In the genomic region with DNA sequence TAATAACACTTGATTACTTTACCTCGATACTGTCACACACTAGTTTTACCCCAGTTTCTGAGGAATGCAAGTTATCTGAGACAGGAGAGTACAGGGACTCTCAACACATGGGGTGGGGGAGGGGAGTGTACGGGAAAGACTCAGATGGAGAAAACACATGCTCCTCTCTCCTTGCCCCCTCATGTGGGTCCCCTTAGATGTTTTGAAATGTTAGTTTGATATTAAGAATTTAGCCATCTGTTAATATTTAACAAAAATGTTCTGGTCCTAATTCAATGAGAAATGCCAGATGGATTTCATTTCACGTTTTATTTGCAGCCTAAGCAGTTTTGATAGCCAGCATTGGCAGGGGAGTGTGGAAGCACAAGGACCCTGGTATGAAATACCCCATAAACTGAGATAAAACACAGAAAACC, we compare ENCODE assay signal across 15 mouse cellular contexts.
DNase-seq lines count a peak whose midpoint lies in the region; ATAC-seq and TF ChIP-seq lines count a peak whose summit lies in the region.
"Had no signal": no experiment of that assay in that cellular context is flagged by ENCODE, and none has a peak within 500 bp of the region (broad histone marks: within the 10 kb centered on the region; RNA-seq: fewer than 3 reads in every experiment).

No protein-coding gene starts in this region.

- TF ChIP-seq CTCF in layer of hippocampus, adult 2 months (conservative IDR thresholded peaks at IDR 0.05) = no peak

- no peak for TF ChIP-seq POLR2A in limb, embryonic 14.5 days (IDR thresholded peaks at IDR 0.05; ENCODE audit: borderline replicate concordance, extremely low read depth, insufficient read depth, insufficient read length)

- DNase-seq in forebrain, embryonic 14.5 days (ENCODE audit: low spot score) = peak; percentile 57
- no peak for DNase-seq in forebrain, embryonic 11.5 days (ENCODE audit: low spot score)
- peak in 1 of 2 experiments; percentile 8 for DNase-seq in layer of hippocampus, adult 2 months (ENCODE audit: low spot score in 2 of 2)
- DNase-seq in layer of hippocampus, postnatal 10 days (ENCODE audit: low spot score in 2 of 2) = no peak
- DNase-seq in embryonic facial prominence, embryonic 14.5 days (ENCODE audit: low spot score) = peak; percentile 74
- DNase-seq in limb, embryonic 14.5 days (ENCODE audit: low spot score) = peak; percentile 73
- DNase-seq in urinary bladder, adult 18-20 months (ENCODE audit: low spot score in 2 of 2) = no peak
- no peak for DNase-seq in layer of hippocampus, postnatal 36 days
- DNase-seq: cerebellum, adult 9-10 months; gastrocnemius, postnatal 10 days; left cerebral cortex, postnatal 4 days had no signal

- no peak overlapping the region for H3K4me3 ChIP-seq in forebrain, embryonic 14.5 days (ENCODE audit: low read depth, low read length)
- no peak overlapping the region for H3K4me3 ChIP-seq in forebrain, embryonic 11.5 days (ENCODE audit: low read depth, low read length)
- no peak overlapping the region for H3K4me3 ChIP-seq in layer of hippocampus, adult 2 months
- no peak overlapping the region for H3K4me3 ChIP-seq in embryonic facial prominence, embryonic 14.5 days (ENCODE audit: low read depth, low read length)
- no peak overlapping the region for H3K4me3 ChIP-seq in limb, embryonic 14.5 days (replicated peaks; ENCODE audit: low read length)
- H3K4me3 ChIP-seq: heart, embryonic 15.5 days; lung, embryonic 15.5 days; megakaryocyte, embryonic 14.5 days; myocyte had no signal

- H3K9me3 ChIP-seq in forebrain, embryonic 14.5 days (replicated peaks; ENCODE audit: control insufficient read depth, low read length) = no peaks in the 10 kb centered on the region
- no peaks in the 10 kb centered on the region for H3K9me3 ChIP-seq in forebrain, embryonic 11.5 days (ENCODE audit: control insufficient read depth, low read length)
- H3K9me3 ChIP-seq in embryonic facial prominence, embryonic 14.5 days (ENCODE audit: control insufficient read depth, low read length) = no peaks in the 10 kb centered on the region
- H3K9me3 ChIP-seq in limb, embryonic 14.5 days (ENCODE audit: control insufficient read depth, low read length) = no peaks in the 10 kb centered on the region
- H3K9me3 ChIP-seq: heart, embryonic 15.5 days; lung, embryonic 15.5 days; megakaryocyte, embryonic 14.5 days had no signal

- H3K27me3 ChIP-seq in forebrain, embryonic 14.5 days (replicated peaks; ENCODE audit: control insufficient read depth, insufficient read depth, low read length) = no peaks in the 10 kb centered on the region
- no peaks in the 10 kb centered on the region for H3K27me3 ChIP-seq in forebrain, embryonic 11.5 days (ENCODE audit: control insufficient read depth, insufficient read depth, low read length)
- H3K27me3 ChIP-seq in embryonic facial prominence, embryonic 14.5 days (replicated peaks; ENCODE audit: control insufficient read depth, insufficient read depth, low read length) = no peaks in the 10 kb centered on the region
- no peaks in the 10 kb centered on the region for H3K27me3 ChIP-seq in limb, embryonic 14.5 days (ENCODE audit: control insufficient read depth, insufficient read depth, low read length)
- H3K27me3 ChIP-seq: heart, embryonic 15.5 days; lung, embryonic 15.5 days; megakaryocyte, embryonic 14.5 days had no signal

- no peak overlapping the region for H3K9ac ChIP-seq in forebrain, embryonic 14.5 days (ENCODE audit: low read length)
- H3K9ac ChIP-seq in forebrain, embryonic 11.5 days (ENCODE audit: low read length) = no peak overlapping the region
- H3K9ac ChIP-seq in embryonic facial prominence, embryonic 14.5 days (ENCODE audit: low read depth, low read length) = no peak overlapping the region
- no peak overlapping the region for H3K9ac ChIP-seq in limb, embryonic 14.5 days (ENCODE audit: low read depth, low read length, severe bottlenecking)
- H3K9ac ChIP-seq: heart, embryonic 15.5 days; lung, embryonic 15.5 days had no signal

- H3K4me2 ChIP-seq in forebrain, embryonic 14.5 days (ENCODE audit: low read length) = no peak overlapping the region
- no peak overlapping the region for H3K4me2 ChIP-seq in forebrain, embryonic 11.5 days (ENCODE audit: low read depth, low read length, severe bottlenecking)
- H3K4me2 ChIP-seq in embryonic facial prominence, embryonic 14.5 days (ENCODE audit: low read depth, low read length) = peak overlapping the region; percentile 10; the same call in 1 of the 2 replicates
- H3K4me2 ChIP-seq in limb, embryonic 14.5 days (replicated peaks; ENCODE audit: low read depth, low read length, severe bottlenecking) = 0 out of 2 replicates have a peak overlapping the region, but pooled peaks have one; percentile 11
- H3K4me2 ChIP-seq: heart, embryonic 15.5 days; lung, embryonic 15.5 days had no signal

- no peaks in the 10 kb centered on the region for H3K36me3 ChIP-seq in forebrain, embryonic 14.5 days (ENCODE audit: control insufficient read depth, insufficient read depth, low read length)
- no peaks in the 10 kb centered on the region for H3K36me3 ChIP-seq in forebrain, embryonic 11.5 days (ENCODE audit: control insufficient read depth, insufficient read depth, low read length)
- no peaks in the 10 kb centered on the region for H3K36me3 ChIP-seq in embryonic facial prominence, embryonic 14.5 days (ENCODE audit: control insufficient read depth, insufficient read depth, low read length)
- H3K36me3 ChIP-seq in limb, embryonic 14.5 days (ENCODE audit: control insufficient read depth, insufficient read depth, low read length) = no peaks in the 10 kb centered on the region
- H3K36me3 ChIP-seq: heart, embryonic 15.5 days; lung, embryonic 15.5 days had no signal

- 79% methylated on average over 3 of the region's 3 CpGs for WGBS in forebrain, embryonic 14.5 days
- 77% methylated on average over 3 of the region's 3 CpGs for WGBS in forebrain, embryonic 11.5 days
- WGBS in embryonic facial prominence, embryonic 14.5 days = 22% methylated on average over 3 of the region's 3 CpGs
- WGBS in limb, embryonic 14.5 days = 14% methylated on average over 3 of the region's 3 CpGs

- H3K4me1 ChIP-seq in forebrain, embryonic 14.5 days (ENCODE audit: control insufficient read depth, insufficient read depth, low read length) = no peaks in the 10 kb centered on the region
- H3K4me1 ChIP-seq in forebrain, embryonic 11.5 days (replicated peaks; ENCODE audit: control insufficient read depth, insufficient read depth, low read length) = no peaks in the 10 kb centered on the region; the same call in 1 of the 2 replicates
- H3K4me1 ChIP-seq in embryonic facial prominence, embryonic 14.5 days (ENCODE audit: control insufficient read depth, insufficient read depth, low read length) = peaks cover 38% of the 10 kb centered on the region
- H3K4me1 ChIP-seq in limb, embryonic 14.5 days (ENCODE audit: control insufficient read depth, insufficient read depth, low read length) = peaks cover 24% of the 10 kb centered on the region
- H3K4me1 ChIP-seq: heart, embryonic 15.5 days; megakaryocyte, embryonic 14.5 days had no signal

- ATAC-seq in forebrain, embryonic 14.5 days = peak; percentile 67; the same call in 1 of the 2 replicates
- no peak for ATAC-seq in forebrain, embryonic 11.5 days (replicated peaks; ENCODE audit: low FRiP score)
- ATAC-seq in embryonic facial prominence, embryonic 14.5 days (ENCODE audit: low read depth) = no peak
- ATAC-seq in limb, embryonic 14.5 days (ENCODE audit: low FRiP score, low read depth) = peak; percentile 79

- no peak overlapping the region for H3K27ac ChIP-seq in forebrain, embryonic 14.5 days (ENCODE audit: low read depth, low read length)
- no peak overlapping the region for H3K27ac ChIP-seq in forebrain, embryonic 11.5 days (ENCODE audit: low read depth, low read length)
- H3K27ac ChIP-seq in layer of hippocampus, adult 2 months = peak overlapping the region; percentile 36; the same call in 1 of the 2 replicates
- peak overlapping the region; percentile 94 for H3K27ac ChIP-seq in embryonic facial prominence, embryonic 14.5 days (replicated peaks; ENCODE audit: low read depth, low read length)
- peak overlapping the region; percentile 83 for H3K27ac ChIP-seq in limb, embryonic 14.5 days (replicated peaks; ENCODE audit: low read depth, low read length)
- H3K27ac ChIP-seq: heart, embryonic 15.5 days; lung, embryonic 15.5 days had no signal

Comparison
In these comparisons a context has a peak if more than half of its experiments do, and no peak if none do; other contexts are left out.
1. ATAC-seq: peak in forebrain, embryonic 14.5 days (single experiment) and limb, embryonic 14.5 days (single experiment); none in forebrain, embryonic 11.5 days (single experiment) and embryonic facial prominence, embryonic 14.5 days (single experiment).
2. DNase-seq: peak in forebrain, embryonic 14.5 days (single experiment), embryonic facial prominence, embryonic 14.5 days (single experiment) and limb, embryonic 14.5 days (single experiment); none in forebrain, embryonic 11.5 days (single experiment), layer of hippocampus, postnatal 10 days (0 of 2), urinary bladder, adult 18-20 months (0 of 2) and layer of hippocampus, postnatal 36 days (0 of 2).
3. H3K27ac ChIP-seq: peak in layer of hippocampus, adult 2 months (single experiment), embryonic facial prominence, embryonic 14.5 days (single experiment) and limb, embryonic 14.5 days (single experiment); none in forebrain, embryonic 14.5 days (single experiment) and forebrain, embryonic 11.5 days (single experiment).
4. H3K4me2 ChIP-seq: peak in embryonic facial prominence, embryonic 14.5 days (single experiment) and limb, embryonic 14.5 days (single experiment); none in forebrain, embryonic 14.5 days (single experiment) and forebrain, embryonic 11.5 days (single experiment).